9 mouse cellular contexts compared by ENCODE assay signal in genomic region chr4:114901643-114902351, GRCm38 (mm10). TPM values are rescaled to one million over a fixed set of nuclear protein-coding genes. Genes with fewer than 3 reads are reported as not detected.
DNase-seq lines count a peak whose midpoint lies in the region; ATAC-seq and TF ChIP-seq lines count a peak whose summit lies in the region.
"Had no signal": no experiment of that assay in that cellular context is flagged by ENCODE, and none has a peak within 500 bp of the region (broad histone marks: within the 10 kb centered on the region; RNA-seq: fewer than 3 reads in every experiment).

No protein-coding gene starts in this region.

- WGBS in limb, embryonic 13.5 days = under 1% methylated on average over 42 of the region's 42 CpGs

- H3K27me3 ChIP-seq in limb, embryonic 13.5 days = peaks cover 100% of the 10 kb centered on the region

- H3K27ac ChIP-seq in gastrocnemius, adult 2 months = no peak overlapping the region
- no peak overlapping the region for H3K27ac ChIP-seq in limb, embryonic 13.5 days

- intact Hi-C loops in gastrocnemius, adult 2 months (cut with DNase I) = loop anchor here (10.0 kb wide), 1 partner anchor 153 kb away; the partner anchor contains the start of gene Tal1

- H3K9me3 ChIP-seq in limb, embryonic 13.5 days = no peaks in the 10 kb centered on the region

- TF ChIP-seq CTCF in gastrocnemius, adult 2 months (IDR thresholded peaks at IDR 0.05) = no peak

- H3K4me3 ChIP-seq in gastrocnemius, adult 2 months = peak overlapping the region; percentile 13
- peak overlapping the region; percentile 33 for H3K4me3 ChIP-seq in limb, embryonic 13.5 days

- peak overlapping the region; percentile 27; the same call in 1 of the 2 replicates for H3K9ac ChIP-seq in limb, embryonic 13.5 days

- H3K4me2 ChIP-seq in limb, embryonic 13.5 days (replicated peaks) = peak overlapping the region; percentile 56

- ATAC-seq in limb, embryonic 13.5 days (ENCODE audit: low FRiP score, low read depth) = no peak

- no peak for DNase-seq in gastrocnemius, adult 2 months
- no peak for DNase-seq in gastrocnemius, adult 18-20 months (ENCODE audit: low spot score)
- peak; percentile 17 for DNase-seq in thymus, postnatal 4 days
- no peak for DNase-seq in thymus, adult 18-20 months
- DNase-seq in adipocyte (ENCODE audit: low spot score) = no peak
- no peak for DNase-seq in thymus, postnatal 10 days (ENCODE audit: low spot score in 2 of 2)
- no peak for DNase-seq in layer of hippocampus, adult 9-11 months

- H3K36me3 ChIP-seq in limb, embryonic 13.5 days = no peaks in the 10 kb centered on the region

- peaks cover 12% of the 10 kb centered on the region for H3K4me1 ChIP-seq in limb, embryonic 13.5 days

RNA-seq across cellular contexts. Expression of gene Foxd2, which starts 6.9 kb away (rescaled TPM):
- under 1 TPM; 0.14 to 0.38 TPM for total RNA-seq in gastrocnemius, adult 2 months (2021)
- under 1 TPM in 1 of 2 experiments, not detected in 1; 0.24 TPM for total RNA-seq in gastrocnemius, adult 18-20 months (2021)
- polyA plus RNA-seq in limb, embryonic 13.5 days (2015; fragmentation: Nextera tagmentation; extraction: Ambion mirVana) = 1.3 and 1.9 TPM in 2 replicates
- polyA plus RNA-seq: liver, embryonic 16.5 days had no signal

RNA-seq across cellular contexts. Expression of gene Foxe3, which starts 24.0 kb away (rescaled TPM):
- not detected for total RNA-seq in gastrocnemius, adult 2 months (2021)
- not detected for total RNA-seq in gastrocnemius, adult 18-20 months (2021)
- not detected in 2 replicates for polyA plus RNA-seq in limb, embryonic 13.5 days (2015; fragmentation: Nextera tagmentation; extraction: Ambion mirVana)
- polyA plus RNA-seq: liver, embryonic 16.5 days had no signal
